Mouse (Mus musculus) heart, postnatal 10 days (tissue): ENCODE data around the gene Camta1. TPM values are rescaled to one million over a fixed set of nuclear protein-coding genes. Genes with fewer than 3 reads are reported as not detected.

ENCODE experiments used
- DNase-seq, 2 experiments: peaks; one replicate each; pipeline ENCODE4 v3.0.0; 2021
- intact Hi-C: fragments of 180-260 bp; cut with DNase I; formaldehyde crosslinking; loops from one replicate; pipeline ENCODE4 v1.15.1; 2025
- total RNA-seq, 2 experiments: library from RNA; stranded (reverse); gene quantifications; 2 replicates each; pipeline ENCODE4 v1.2.3; 2021

The Camta1 gene
- total RNA-seq, 2 experiments from 2014 or later, result 180 to 183 TPM

DNA sequence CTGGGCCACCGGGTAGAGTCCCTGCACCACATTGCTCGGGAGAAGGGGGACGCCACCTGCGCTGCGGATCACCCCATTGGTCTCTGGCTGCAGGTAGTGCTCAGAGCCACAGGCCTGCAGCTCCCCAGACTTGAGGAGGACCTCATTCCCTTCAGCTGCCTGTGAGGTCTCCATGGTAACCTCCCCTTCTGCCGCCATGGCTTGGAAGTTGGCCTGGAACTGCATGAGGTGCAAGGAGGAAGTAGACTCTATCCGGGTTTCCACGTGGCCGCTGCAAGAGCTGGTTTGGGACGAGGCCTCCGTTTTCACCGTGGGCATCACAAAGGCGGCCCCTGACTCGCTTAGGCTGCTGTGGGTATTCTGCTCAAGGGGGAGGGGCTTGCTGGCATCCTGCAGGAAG lies 717.6 kb downstream of the Camta1 start:
- intact Hi-C loops, result no loop called here
- DNase-seq, result no peak

DNA sequence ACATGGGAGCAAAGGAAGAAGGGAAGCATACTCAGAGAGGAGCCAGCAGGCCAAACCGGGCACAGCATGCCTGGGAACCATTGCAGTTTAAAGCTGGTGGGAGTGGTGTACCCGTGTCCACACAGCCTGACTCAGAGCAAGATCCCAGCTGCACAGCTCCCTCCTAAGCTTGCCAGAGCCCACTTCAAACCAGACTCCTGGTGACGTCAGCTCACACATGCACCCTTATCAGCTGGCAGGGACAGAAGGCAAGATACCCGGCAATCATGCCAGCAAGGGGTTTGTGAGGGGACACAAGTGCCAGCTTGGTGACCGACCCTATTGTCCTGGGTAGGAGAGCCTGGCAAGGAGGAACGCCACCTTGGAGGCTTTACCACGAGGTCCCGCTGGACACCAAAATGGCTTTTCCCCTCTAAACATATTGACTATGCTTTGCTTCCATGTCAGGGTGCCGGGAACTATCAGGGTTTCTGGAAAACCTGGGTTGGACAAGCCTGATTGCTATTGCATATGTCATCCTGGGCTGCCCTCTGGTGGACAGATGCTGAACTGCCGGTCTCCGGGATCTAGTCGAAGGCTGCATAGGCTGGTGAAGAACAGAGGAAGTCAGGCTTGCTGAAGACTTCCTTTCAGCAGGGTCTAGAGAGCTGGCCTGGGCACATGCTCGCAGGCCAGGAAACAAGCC lies 720.3 kb downstream of the Camta1 start:
- DNase-seq, result peak; percentile 97 to 99
- intact Hi-C loops, result loop anchor here (1.0 kb wide), 1 partner anchor 68 kb away; no protein-coding TSS in a partner anchor

DNA sequence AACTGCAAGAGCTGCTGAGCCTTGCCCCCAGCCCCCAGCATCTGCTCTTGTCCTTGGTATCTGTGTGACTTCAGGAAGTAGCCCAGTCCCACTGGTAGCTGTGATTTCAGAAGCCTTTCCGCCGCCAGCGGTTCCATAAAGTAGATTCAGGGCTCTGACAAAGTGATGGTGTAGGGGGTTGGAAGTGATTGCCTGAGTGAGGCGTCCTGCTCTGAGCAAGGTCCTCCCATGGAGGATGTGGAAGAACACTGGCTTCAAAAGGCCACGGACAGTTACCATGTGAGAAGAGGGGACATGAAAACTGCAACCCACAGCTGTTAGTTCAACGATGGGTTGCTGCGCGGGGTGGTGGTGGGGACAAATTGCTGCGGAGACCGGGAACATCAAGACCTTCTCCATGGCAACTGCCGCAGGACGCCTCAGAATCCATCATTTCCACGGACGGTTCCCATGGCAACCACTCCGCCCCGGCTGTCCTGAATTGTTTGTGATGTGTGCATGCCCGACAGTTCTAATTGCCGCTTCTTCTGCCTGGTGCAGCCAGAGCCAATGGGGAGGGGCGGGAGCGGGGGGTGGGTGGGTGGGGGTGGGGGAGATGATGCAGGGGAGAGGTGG lies 721.2 kb downstream of the Camta1 start:
- DNase-seq, result no peak
- intact Hi-C loops, result no loop called here

DNA sequence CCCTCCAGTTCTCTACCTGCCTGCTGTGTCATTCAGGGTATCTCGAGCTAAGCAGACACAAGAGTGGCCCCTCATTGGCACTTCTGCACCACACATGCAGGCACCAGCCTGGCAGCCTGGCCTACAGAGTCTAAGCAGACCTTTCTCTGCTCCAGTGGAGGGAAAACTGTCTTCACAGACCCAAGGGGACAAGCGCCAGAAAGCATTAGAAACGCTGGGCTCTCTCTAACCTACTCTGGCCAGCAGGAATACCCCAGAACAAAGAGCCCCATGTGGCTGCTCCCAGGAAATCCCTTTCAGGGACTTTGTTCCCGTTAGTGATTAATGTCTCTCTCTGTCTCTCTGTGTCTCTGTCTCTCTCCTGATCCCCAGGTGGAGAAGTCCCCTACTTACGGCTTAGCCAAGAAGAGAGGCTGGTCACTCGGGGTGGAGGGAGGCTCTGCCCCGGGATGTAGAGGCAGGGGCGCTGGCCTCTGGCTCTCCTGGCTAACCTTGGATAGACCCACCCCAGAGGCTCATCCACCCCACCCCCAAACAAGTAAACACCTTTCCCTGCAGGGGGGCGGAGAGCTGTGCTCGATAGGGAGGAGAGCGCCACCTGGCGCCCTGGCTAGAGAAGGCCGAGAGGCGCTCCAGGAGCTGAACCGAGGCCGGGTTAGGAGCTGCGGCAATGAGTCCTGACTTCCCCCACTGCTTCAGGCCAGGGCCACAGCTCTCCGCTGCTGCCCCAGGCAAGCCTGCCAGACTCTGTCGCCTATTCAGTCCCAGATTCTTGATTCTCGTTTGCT lies 722.4 kb downstream of the Camta1 start:
- intact Hi-C loops, result loop anchor here (2.0 kb wide), 1 partner anchor 172 kb away; no protein-coding TSS in a partner anchor
- DNase-seq, result peak; percentile 83 to 87

DNA sequence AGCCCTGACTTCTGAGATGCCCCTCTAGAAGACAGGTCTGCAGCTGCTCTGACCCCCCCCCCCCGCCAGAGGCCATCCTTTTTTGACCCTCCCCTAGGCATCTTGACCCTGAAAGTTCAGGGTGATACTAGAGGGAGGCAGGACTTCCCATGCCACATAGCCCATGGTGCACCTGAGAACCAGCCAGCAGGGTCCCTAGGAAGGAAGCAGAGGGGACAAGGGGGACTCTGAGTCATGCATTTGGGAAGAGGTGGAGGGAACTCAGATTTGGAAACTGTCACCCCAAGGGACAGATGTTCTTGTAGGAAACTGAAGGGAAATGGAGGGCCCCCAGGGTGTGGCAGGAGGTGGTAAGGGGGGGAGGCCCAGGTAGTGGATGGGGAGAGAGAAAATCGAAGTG lies 723.1 kb downstream of the Camta1 start:
- intact Hi-C loops, result loop anchor here (2.0 kb wide), 1 partner anchor 172 kb away; no protein-coding TSS in a partner anchor
- no peak for DNase-seq

DNA sequence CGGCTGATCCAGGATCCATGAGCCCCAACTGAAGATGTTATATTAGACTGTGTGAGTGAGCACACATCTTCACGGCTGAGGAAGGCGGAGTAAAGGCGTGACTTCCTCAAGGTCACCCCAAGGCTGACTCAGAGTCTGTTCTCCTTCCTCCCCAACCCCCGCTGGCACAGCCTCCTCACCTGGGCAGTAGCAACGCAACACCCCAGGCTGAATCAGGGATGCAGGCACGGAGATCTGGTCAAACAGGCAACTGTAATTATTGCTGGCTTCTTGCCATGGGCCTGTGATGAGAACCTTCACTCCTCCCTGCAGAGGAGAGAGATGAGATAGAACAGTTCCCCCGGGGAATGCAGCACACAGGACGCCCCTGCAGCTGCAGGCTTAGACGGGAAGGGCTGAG lies 723.5 kb downstream of the Camta1 start:
- peak; percentile 40 to 44 for DNase-seq
- intact Hi-C loops, result loop anchor here (2.0 kb wide), 1 partner anchor 171 kb away; no protein-coding TSS in a partner anchor

DNA sequence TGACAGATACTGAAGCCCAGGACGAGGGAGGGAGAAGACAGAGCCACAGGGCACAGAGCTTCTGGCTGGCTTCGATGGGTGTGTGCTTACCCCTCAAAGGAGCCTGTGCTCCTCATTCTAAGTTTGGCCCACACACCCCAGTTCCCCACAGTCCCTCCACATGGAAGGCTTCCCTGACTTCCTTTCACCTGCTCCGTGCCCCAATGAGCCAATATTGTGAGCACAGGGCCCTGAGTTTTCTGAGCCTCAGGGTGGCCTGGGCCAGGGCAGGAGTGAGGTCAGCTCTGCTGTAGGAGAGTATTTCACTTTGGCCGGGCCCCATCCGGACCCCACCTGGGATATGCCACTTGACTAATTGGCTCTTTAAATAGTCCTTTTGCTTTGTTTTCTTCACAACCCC lies 724.0 kb downstream of the Camta1 start:
- intact Hi-C loops, result loop anchor here (2.0 kb wide), 1 partner anchor 171 kb away; no protein-coding TSS in a partner anchor
- no peak for DNase-seq

DNA sequence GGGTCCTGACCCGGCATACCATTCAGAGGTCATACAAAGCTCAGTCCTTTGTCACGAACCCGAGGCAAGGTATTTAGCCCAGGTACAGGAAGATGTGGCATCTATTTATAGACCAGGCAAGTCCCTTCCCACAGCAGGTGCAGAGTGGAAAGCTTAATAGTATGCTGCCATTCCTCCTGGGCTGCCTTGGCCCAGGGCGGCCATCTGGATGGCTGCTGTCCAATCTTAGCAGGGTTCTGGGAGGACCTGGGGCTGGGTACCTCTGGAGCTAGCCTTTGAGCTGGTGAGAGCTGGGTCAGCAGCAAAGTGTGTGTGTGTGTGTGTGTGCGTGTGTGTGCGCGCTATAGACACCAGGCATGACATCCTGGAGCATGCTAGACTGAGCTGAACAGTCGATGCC lies 726.2 kb downstream of the Camta1 start:
- no peak for DNase-seq
- intact Hi-C loops, result no loop called here

DNA sequence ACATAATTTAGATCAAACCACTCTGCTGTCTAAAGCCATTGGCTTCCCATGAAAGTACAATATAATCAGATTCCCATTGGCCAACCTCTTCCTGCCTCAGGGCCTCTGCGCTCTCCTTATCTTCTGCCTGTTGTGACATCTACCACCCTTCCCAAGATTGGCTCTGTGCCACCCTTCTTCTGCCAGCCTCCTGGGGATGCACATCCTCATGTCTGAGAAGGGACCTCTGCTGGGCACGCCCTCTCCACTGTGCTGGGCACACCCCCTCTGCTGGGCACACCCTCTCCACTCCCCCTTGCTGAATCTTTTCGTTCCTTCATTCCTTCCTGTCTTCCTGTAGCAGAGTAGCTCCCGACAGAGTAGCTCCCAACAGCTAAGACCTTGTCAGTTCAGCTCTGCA lies 727.9 kb downstream of the Camta1 start:
- DNase-seq, result no peak
- intact Hi-C loops, result no loop called here

DNA sequence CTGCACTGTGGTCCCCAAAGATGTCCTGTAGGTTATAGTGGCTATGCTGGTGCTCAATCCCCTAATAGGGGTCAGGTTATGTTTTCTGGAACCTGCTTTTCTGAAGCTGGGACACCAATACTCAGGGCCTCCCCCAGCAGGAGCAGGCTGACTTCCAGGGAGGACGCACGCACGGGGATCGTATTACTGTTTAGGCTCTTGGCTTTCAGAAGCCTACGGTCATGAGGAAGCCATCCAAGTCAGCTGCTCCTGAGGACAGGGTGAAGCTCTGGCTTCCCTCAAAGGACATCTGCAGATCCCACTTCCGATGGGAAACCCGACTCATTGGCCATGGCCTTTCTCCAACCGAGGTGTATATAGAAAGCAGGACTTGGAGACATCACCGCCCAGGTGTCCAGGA lies 729.2 kb downstream of the Camta1 start:
- DNase-seq, result no peak
- intact Hi-C loops, result no loop called here

DNA sequence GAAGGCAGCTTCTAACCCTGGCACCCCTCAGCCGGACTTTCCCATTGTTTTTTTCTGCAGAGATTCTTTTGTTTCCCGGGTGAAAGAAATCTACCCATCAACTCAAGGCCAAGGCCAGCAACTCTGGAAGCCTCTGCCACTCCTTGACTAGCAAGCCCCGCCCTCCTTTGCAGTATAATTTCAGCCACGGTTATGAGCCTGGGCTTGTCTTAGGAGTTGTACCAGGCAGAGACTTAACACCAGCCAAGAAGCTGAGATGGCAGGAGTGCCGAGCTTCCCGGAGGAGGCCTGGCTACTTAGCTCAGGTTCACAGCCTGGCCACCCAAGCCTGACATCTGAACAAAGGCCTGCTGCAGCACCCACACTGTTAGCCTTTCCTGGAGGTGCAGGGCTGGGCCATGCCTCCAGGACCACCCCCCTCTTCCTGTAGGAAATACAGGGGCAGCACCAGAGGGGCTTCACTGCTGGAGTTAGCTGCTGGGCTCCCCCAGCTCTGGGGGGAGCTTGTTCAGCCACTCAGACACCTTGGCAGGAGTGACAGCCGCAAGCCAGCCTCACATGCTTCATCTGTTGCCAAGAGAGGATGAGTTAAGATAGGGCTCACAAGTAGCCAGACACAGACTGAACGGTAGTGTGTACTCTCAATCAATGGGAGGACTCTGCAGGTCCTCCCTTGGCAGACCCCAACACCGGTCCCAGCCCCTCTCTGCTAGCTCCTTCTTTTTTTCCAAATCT lies 730.8 kb downstream of the Camta1 start:
- no peak for DNase-seq
- intact Hi-C loops, result no loop called here

DNA sequence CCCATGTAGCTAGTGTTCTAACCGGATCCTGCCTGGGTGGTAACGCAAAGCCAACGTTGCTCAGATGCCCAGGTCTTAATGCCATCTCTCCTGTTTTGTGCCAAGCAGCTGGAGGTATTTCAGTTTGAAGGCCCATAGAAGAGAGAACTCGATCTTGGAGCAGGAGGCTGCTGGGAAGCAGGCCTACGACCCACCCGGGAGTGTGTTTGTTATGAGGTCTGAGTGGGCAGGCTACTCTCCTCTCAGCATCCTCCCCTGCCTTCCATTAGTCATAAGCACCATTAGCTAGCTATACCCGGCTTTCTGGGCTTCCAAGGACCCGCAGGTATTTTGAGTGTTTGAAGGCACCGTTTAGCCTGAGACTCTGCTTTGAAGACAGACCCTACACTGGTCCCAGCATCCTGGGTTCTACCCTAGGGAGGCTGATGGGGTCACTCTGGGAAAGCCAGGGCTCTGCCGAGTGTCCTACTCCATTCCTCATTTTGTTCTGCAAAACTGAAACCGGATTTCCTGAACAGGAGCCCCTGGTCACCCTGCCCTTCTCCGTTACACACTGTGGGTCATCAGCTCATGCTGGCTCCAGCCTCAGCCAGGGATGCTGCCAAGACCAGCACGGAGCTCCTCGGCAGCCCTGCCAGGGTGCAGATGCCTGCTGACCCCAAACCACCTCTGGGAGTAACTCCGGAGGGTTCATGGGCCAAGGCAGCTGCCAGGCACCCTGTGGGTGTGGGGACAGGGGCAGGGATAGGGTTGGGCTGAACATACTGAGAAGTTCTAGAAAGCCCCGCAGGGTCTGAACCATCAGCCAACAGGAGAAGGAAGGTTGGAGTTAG lies 731.7 kb downstream of the Camta1 start:
- DNase-seq, result peak; percentile 55 to 71
- intact Hi-C loops, result loop anchor here (2.0 kb wide), 2 partner anchors 21 to 57 kb away; no protein-coding TSS in a partner anchor

DNA sequence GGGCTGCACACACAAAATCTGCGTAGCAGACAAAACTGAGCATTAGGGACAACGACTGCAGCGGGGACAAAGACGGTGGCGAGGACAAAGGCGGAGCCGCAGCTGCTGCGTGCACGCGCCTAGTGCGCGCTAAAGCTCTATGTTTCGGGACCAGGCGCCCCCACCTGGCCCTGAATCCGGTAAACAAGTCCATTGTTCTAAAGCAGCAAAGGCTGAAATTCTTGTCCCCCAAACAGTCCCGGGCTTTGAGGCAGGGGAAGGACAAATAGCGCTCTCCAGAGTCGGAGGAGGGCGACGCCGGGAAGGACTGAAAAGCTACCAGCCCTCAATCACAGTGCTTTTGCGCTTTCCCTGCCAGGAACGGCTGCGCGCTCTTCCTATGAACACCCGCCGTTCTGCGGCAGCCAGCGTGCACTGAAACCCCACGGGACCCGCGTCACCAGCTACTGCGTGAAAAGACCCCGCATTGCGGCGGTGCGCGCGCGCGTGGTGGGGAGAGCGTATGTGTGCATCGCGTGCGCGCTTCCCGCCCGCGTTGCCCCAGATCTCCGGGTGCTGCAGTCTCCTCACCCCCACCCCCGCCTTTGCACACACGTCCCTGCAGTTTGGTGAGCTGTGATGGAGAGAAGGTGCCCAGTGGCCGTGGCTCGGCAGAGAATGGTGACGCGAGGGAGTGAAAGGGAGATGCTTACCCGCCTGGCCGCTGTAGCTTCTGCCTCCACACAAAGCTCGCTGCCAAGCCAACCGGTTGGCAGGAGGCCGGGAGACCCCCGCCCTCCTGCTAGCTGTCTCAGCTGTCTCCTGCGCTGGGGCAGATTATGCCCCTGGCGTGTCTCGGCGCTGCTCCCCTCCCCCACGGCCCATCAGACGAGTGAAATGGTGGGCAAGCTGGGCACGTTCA lies 732.8 kb downstream of the Camta1 start:
- intact Hi-C loops, result loop anchor here (2.0 kb wide), 2 partner anchors 20 to 56 kb away; no protein-coding TSS in a partner anchor
- peak; percentile 80 to 86 for DNase-seq

DNA sequence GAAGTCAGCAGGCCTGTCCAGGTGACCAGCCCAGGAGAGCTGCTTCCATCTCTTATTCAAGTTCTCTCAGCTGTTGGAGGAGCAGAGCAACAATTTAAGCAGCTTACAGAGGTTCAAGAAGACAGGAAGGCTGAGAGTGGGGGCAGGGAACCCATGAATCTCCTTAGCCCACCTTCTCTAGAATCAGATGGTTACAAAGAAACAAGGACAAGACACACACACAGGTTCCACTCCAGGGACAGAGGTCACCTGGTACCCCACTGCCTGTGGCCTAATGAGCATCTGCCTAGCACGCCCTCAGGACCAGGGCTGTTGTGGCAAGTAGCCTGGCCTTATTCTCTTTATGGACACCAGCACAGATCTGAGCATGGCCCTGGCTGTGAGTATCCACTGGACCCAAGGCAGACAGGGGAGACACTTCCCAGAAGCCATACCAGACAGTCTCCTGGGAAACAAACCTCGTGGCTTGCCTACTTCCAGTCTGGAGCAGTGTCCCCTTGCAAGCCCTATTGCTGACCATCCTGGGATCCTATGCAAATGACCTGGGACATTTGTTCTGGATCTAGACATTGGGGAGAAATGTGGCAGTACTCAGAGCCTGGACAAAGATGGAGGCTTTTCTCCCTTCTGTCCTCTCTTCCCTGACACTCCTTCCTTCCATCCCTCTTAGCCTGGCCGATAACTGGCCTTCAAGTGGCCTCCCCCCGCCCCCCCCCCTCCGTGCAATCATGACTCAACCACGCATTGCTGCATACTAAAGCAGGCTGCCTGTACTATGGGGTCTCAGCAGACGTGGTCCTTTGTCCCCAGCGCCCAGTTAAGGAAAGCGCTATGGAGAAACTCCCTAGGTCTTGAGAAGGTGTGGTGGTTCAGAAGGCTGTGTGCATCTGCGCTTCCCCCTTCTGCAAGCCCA lies 733.8 kb downstream of the Camta1 start:
- intact Hi-C loops, result loop anchor here (2.0 kb wide), 2 partner anchors 19 to 55 kb away; no protein-coding TSS in a partner anchor
- DNase-seq, result no peak

DNA sequence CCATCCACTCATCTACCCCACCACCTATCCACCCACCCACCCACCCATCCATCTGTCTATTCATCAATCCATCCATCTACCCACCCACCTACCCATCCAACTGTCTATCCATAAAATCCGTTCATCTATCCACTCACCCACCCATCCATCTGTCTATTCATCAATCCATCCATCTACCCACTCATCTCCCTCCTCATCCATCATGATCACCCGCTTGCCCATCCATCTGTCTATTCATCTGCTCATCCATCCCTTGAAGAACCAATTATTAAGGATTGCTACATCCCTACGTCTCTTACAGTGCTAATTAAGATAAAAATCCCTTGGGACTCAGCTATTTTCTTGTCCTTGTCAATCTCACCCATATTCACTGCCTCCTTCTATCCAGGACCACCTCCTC lies 742.8 kb downstream of the Camta1 start:
- intact Hi-C loops, result no loop called here
- DNase-seq, result no peak

DNA sequence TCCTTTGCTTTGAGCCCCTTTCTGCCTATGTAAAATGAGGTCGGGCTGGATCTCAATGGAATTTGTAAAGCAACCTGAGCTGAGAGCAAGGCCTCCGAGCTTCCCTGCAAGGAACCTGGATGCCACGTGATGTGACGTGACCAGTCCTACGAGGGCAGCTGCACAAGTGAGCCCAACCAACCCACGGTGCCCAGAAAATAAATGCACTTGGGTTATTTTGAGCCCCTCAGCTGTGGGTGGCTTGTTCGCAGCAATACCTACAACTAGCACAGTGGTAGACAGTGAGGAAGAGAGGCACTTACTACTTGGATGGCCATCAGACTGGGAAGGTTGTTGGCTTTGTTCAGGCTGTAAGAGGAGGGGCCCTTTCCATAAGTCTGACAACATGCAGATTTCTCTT lies 747.1 kb downstream of the Camta1 start:
- intact Hi-C loops, result no loop called here
- no peak for DNase-seq

DNA sequence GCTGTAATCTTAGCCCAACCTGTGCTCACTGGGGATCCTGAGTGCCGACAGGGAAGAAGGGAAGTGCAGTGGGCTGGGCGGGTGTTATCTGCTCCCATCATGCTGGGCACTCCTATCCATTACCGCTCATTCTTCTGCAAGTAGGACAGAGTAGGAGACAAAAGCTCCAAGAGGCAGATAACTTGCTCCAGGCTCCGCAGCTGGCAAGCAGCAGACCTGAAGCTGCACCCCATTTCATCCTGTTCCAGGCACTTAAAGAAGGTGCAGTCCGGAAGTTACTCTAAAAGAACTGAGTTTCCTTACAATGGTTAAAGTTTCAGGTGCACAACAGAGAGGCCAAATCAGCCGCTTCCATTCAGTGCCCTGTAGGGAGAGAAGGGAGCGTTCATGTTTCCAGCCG lies 750.5 kb downstream of the Camta1 start:
- intact Hi-C loops, result no loop called here

DNA sequence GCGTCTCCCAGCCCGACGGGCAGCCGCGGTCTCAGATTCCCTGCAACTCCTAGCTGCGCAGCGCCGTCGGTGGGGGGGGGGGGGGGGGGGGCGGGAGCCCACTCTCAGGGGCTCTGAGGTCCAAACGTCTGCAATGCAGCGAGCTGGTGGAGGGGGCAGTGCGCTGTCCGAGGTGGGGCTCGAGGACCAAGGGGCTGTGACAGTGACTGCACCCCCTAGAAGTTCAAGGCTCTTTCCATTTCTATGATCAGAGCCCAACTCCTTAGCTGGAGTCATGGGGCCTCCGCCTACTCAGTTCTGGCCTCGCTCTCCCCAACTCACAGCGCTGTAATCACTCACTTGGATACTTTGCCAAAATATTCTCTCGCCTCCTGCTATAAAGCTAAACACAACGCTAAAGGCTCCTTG lies 752.8 kb downstream of the Camta1 start:
- intact Hi-C loops, result loop anchor here (2.0 kb wide), 1 partner anchor 20 kb away; no protein-coding TSS in a partner anchor
- no peak for DNase-seq

More for the DNA sequence above, 750.5 kb downstream of the Camta1 start:
- DNase-seq, result no peak
